Mouse (Mus musculus) ES-CJ7 (cell line): ENCODE data around the gene Hmgcll1.

Experiments
- DNase-seq: peaks from one replicate; pipeline ENCODE4 v3.0.0; 2011; ENCODE audit warnings: low read depth, low spot score

The Hmgcll1 gene

DNA sequence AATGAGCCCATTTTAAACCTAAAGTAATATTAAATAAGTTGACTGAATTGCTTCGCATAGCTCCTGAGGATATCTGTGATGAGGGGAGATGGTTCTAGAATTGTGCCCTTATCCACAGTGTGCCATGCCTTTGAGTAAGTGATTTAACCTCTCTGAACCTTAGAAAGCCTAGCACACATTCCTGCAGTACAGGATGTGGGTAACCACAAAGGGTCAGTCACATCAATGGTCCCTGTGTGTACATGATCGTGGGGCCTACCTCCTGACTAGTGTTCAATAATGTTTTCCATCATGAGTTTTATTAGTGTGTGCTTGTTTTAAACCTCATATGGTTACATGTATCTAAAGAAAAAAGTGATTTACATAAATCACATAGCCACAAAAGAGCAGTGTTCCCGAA is 46.3 kb downstream of the Hmgcll1 start:
- DNase-seq, result no peak

DNA sequence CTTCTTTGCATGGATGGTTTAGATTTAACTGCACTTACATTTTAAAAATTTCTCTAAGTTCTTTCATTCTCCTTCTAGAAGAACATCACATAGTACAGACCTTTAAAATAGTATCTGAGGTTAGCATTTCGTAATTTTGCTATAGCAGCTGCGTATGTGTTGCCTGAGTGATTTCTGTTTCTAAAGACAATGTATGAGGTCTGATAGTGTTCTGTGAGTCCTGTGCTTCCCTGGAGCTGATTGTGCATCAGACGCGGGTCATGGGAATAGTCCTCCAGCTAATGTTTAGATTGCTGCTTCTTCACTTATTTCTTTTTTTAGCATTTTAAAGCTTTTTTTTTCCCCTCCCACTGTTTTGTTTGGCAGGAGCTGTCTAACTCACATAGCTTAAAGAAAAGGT is 46.8 kb downstream of the Hmgcll1 start:
- DNase-seq, result no peak

DNA sequence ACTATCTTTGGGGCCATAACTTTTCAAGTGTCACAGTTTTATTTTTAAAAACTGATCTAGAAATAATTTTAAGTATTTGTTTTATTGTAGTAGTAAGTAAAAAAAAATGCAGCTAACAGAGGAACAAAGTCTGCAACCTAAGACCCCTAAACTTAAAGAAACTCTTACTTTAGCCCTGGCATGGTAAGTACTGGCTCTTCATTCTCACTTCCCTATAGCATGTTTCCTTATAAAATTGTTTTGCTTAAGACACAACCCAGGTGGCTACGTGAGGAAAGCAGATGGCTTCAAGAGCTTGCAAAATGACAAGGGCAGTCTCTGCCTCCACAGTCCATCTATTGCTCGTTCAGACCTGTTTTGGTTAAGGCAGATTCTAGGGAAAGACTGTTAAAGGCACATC is 49.5 kb downstream of the Hmgcll1 start:
- no peak for DNase-seq

DNA sequence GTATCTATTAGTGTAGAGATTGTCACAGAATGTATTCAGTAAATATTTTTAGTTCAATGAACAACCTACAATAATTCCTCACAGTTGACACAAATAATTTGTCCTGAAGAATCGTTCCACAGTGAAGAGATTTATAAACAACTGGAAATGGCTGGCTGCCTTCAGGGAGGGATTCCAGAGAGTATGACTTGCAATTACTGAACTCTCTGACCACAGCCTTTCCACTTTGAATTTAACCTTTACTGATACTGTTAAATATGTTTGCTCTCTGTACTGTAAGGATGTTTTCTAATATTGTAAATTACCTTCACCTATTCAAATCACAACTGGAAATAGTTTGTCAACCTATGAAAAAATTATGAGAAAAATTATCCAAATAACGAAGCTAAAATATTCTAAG is 76.9 kb downstream of the Hmgcll1 start:
- DNase-seq, result no peak

DNA sequence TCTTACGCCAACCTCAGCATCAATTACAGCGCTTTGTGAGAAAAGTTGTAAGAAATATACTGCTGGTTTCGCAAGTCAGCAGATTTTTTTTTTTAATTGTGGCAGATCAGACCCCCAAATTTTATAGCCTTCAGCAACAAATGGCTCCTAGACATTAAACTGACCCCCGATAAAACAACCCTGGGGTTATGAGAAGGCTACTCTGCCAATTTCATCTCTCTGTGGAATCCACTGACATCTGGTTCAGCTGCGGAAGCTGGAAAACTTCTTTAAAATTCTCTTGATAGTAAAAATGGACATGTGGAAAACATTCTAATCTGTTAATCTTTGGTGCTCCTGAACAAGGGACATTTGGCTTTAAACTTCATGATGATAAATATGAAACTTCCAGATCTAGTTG is 82.6 kb downstream of the Hmgcll1 start:
- no peak for DNase-seq

DNA sequence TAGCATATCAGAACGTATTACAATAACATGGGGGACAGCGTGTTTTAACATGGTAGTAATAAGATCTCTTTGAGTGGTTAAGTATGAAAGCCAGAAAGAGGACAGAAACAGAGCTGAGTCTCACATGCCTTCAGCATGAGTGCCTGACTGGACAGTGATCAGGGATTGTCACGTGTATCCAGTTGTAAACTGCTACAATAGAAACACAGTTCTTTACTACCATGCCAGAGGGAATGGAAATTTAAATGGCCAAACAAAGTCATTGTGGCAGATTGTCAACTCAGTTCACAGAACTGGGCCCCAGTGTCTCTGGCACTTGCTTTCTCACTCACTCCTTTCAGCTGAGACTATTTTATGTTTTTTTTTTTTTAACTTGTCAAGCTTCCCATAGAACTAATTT is 85.3 kb downstream of the Hmgcll1 start:
- DNase-seq, result no peak

DNA sequence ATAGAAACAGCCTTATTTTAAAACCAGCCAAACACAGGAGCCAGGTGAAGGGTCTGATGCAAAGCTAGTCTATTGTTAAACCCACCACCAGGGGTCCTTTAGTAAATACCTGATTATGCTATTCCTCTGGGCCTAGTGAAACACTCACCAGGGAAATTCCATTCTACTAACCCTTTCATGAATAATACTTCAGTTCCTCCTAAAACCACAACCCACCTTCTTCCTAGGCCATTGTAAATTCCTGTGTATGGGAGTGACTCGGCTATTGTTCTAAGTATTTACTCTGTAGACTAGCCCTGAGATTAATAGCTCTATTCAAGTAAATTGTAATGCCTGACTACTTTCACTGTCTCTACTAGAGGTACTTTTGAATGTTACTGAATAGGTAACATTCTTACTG is 89.8 kb downstream of the Hmgcll1 start:
- DNase-seq, result peak; percentile 64

DNA sequence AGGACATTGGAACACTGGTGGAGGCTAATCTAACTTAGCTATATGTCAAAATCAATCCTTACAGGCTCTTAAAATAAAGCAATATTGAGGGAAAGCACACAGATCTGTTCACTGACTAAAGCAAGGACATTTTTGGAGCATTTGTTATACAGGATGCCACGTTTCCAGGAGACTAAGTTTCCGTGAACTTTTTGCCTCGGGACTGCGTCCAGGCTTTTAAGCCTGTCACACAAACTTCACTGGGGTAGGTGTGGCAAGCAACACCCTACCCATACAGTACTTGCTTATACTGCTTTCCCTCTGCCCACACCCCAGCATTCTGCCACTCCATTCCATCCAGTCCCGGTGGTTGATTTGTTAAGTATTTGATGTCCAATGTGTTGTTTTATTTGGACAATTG is 90.2 kb downstream of the Hmgcll1 start:
- peak; percentile 16 for DNase-seq

DNA sequence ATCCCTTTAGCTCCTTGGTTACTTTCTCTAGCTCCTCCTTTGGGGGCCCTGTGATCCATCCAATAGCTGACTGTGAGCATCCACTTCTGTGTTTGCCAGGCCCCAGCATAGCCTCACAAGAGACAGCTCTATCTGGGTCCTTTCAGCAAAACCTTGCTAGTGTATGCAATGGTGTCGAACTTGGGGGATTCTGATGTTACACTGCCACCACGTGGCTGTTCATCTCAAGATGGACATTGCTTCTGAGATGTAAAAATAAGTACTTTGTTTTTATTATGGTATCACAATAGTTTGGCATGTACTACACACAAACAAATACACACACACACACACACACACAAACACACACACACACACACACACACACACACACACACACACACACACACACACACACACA is 108.2 kb downstream of the Hmgcll1 start:
- DNase-seq, result peak; percentile 45

DNA sequence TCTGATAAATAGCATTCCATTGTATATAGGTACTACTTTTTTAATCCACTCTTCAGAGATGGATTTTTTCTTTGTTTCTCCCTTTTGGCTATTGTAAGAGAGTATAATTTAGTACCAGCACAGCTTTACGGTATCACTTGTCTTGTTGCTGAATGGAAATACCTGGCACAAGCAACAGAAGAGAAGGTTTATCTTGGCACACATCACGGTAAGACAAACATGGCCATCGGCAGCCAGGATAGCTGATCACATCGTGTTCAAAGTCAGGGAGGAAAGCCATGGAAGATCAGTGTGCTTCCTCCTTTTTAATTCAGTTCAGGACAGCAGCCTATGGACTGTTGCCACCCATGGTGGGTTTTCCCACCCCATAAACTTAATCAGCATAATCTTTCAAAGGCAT is 109.6 kb downstream of the Hmgcll1 start:
- no peak for DNase-seq

DNA sequence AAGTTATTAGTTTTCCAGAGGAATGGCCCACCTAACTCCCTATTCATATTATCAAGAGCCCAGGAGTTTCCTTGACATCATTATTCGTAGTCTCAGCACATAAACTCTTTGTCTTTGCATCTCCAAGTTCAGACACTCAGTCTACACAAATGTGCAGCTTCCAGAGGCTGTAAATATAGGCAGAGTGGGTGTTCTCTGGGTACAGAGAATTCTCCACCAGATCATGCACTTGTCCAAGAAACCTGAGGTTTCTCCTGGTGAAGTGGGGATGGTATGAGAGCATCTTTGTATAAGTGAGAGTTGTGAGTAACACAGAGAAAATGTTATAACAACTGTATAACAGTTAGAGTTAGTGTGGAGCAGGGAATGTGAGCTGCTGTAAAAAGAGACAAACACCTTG is 114.7 kb downstream of the Hmgcll1 start:
- DNase-seq, result no peak

DNA sequence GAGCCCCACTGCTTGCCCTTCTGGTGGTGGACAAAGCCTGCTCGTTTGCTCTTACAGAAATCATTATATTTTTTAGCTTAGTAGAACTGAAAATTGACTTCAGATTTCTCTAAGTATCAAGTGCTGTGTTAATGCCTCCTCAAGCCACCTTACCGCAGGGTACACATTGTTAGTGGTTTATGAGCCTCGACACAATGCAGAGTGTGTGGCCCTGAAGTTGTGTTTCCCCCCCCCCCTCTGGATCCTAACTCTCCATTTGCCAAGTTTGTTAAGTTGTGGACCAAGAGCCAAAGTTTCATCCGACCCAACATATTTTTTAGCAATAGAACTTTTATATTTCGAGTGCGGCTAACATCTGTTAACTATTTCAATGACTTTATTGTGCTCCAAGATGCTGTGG is 119.4 kb downstream of the Hmgcll1 start:
- no peak for DNase-seq

DNA sequence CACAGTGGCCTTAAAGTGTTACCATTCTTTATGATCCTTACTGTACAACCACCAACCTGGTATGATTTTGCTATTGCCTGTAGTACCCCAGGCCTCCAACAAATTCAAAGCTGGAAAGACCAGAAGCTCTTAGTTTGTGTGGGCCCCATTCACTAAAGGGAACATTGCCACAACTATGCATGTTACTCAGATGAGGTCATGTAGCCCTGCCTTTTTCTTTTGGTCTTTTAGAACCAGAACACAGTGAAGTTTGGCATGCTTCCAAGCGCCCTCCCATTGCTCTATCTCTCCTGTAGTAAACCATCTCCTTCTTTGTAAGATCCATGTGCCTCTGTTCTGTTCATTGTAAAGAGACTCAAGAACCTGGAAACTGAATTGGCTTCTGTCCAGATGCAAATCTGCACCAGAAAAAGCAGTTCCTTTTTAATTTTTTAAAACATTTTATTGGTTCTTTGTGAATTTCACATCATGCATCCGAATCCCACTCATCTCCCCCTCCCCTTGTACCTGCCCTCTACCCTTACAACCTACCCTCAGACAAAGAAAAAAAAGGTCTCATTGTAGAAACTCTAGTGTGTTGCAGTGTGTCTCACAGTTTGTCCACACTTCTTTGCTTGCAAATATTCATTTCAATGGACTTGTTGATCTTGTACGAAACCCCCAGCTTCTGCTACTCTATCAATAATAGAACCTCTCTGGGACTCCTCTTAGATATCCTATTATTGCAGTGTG is 123.9 kb downstream of the Hmgcll1 start:
- no peak for DNase-seq

DNA sequence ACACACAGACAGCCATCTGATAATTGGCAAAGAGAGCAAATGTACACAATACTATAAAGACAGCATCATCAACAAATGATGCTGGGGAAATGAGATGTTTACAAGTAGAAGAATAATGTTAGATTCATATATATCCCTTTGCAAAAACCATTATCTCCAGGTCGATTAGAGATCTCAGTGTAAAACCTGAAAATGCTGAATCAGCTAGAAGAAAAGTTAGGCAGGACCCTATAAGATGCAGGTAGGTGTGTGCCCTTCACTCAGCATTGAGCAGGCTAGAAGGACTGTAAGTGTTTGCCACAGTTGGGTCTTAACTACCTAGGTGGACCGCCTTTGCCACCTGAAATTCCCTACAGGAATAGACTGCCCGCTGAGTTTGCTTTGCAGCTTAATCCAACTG is 130.9 kb downstream of the Hmgcll1 start:
- no peak for DNase-seq

DNA sequence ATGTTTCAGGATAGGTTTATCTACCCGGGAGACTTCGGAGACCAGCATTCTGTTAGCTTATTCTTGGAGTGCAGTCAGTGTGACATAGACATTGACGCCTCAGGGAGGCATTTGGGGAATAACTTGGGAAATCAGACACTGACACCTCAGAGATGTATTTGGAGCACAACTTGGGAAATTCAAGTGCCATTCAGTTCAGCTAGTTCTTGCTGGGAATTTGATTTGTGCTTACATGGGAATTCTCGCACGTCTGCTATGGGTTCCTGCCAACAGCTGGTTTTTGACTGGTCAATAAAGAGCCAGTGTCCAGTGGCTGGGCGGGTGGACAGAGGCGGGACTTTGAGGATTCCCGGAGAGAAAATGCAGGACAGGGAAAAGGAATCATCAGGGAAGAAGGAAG is 147.8 kb downstream of the Hmgcll1 start:
- no peak for DNase-seq

DNA sequence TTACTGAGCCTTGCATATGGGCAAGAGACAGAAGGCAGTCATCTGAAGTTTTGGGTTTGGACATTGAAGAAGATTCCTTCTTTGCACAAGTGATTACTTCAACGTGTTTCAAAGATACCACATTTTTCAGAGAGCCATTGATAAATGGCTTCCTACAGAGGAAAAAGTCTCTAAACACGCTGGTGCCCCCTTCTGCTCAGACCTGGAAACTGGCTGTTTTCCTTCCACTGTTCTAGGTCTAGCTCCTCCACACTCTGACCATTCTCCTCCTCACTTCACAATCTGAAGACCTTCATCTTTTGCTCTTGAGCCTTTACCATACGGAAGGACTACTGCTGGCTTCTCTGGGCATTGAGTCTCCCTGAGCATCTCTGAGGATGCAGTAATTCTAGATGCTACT is 153.7 kb downstream of the Hmgcll1 start:
- DNase-seq, result peak; percentile 22

DNA sequence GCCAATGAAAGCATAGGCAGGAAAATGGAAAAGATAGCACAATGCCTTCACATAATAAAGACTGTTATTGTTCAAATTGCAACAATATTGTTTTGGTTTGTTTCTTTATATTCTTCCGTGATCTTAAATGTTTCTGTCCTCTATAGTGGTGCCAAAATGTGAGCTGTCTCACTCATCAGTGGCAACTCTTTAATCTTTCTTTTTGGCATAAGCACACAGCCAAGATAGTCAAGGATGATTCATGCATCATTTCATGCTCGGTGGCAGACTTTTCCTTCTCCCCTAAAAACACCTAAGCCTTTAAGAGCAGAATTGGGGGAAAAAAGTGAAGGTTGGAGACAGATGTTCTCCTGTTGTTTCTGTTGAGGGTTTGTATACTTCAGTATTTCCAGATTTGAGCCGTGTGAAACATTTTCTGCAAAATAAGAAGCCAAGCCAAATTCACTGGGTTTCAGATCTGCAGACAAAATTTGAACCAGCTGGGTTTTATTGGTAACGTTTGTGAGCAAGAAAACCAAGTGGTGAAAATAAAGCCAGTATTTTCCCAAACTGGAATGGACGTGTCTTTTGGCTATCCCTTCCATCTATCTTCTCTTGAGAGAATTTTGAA is 158.1 kb downstream of the Hmgcll1 start:
- no peak for DNase-seq

DNA sequence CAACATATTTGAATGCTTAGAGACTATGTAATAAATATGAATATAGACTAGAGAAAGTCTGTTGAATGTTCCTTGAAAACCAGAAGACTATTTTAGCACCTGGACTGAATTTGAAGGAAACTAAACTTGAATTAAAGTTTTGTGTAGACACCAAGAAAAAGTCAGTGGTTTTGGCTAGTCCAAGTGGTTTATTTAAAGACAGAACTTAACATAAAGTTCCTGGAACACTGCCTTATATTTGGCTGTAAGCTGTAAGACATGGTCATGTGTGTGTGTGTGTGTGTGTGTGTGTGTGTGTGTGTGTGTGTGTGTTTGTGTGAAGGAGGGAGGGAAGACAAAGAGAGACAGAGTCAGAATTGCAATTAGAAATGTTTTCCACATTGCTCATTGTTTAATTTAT is 164.6 kb downstream of the Hmgcll1 start:
- DNase-seq, result no peak
